Mouse (Mus musculus) ES-E14 (cell line): Measurements from ENCODE around the gene Cd69.

Experiments used
- HCFC1 ChIP-seq: IDR thresholded peaks from 2 replicates; pipeline ENCODE4 v1.6.1; 2012; ENCODE audit warnings: low read length, inconsistent platforms, borderline replicate concordance; ENCODE audit not compliant: insufficient read depth
- MAFK ChIP-seq: IDR thresholded peaks from 2 replicates; pipeline ENCODE4 v1.6.1; 2014; ENCODE audit warnings: mild to moderate bottlenecking, low read depth, low read length, inconsistent platforms; ENCODE audit not compliant: insufficient read depth
- ZC3H11A ChIP-seq: IDR thresholded peaks from 2 replicates; pipeline ENCODE4 v1.6.1; 2012; ENCODE audit warnings: low read depth, mild to moderate bottlenecking, inconsistent platforms, low read length, borderline replicate concordance
- ZNF384 ChIP-seq: IDR thresholded peaks from 2 replicates; pipeline ENCODE4 v1.6.1; 2012; ENCODE audit warnings: low read depth, low read length, inconsistent platforms

GRCm38 (mm10) chr6:129237350-129238274 is 37.6 kb downstream of the Cd69 start:
- no peak for TF ChIP-seq MAFK
- no peak for TF ChIP-seq ZNF384
- TF ChIP-seq ZC3H11A, result peak; percentile 34; the same call in 1 of the 2 replicates
- no peak for TF ChIP-seq HCFC1
